Comparison of ENCODE assay signal across 7 mouse cellular contexts in genomic region chr10:59951211-59952151, GRCm38 (mm10). TPM values are rescaled to one million over a fixed set of nuclear protein-coding genes. Genes with fewer than 3 reads are reported as not detected.
A peak's percentile ranks its signal among the peaks of the same experiment; 100 is the strongest.
DNase-seq lines count a peak whose midpoint lies in the region; ATAC-seq and TF ChIP-seq lines count a peak whose summit lies in the region.

Gene Ddit4 (minus strand): TSS chr10:59951834.

- peaks cover 9% of the 10 kb centered on the region; the same call in 1 of the 2 replicates for H3K36me3 ChIP-seq in intestine, postnatal 0 days (ENCODE audit: control insufficient read depth, insufficient read depth)
- H3K36me3 ChIP-seq in midbrain, embryonic 12.5 days = no peaks in the 10 kb centered on the region
- peaks cover 6% of the 10 kb centered on the region for H3K36me3 ChIP-seq in small intestine, adult 2 months (ENCODE audit: control insufficient read depth, insufficient read depth, low read length)

- H3K27ac ChIP-seq in intestine, postnatal 0 days (ENCODE audit: low read depth, low read length) = peak within 1 kb of the TSS; percentile 86
- peak within 1 kb of the TSS; percentile 96 for H3K27ac ChIP-seq in midbrain, embryonic 12.5 days (replicated peaks)
- peak within 1 kb of the TSS; percentile 92 for H3K27ac ChIP-seq in small intestine, adult 2 months (ENCODE audit: insufficient read depth, low read depth, low read length)

- no peaks in the 10 kb centered on the region for H3K9me3 ChIP-seq in intestine, postnatal 0 days (ENCODE audit: control insufficient read depth)
- no peaks in the 10 kb centered on the region for H3K9me3 ChIP-seq in midbrain, embryonic 12.5 days

- TF ChIP-seq POLR2A in small intestine, adult 2 months (IDR thresholded peaks at IDR 0.05; ENCODE audit: low read depth, low read length) = peak; percentile 100

- H3K27me3 ChIP-seq in intestine, postnatal 0 days (replicated peaks; ENCODE audit: control insufficient read depth, insufficient read depth, low read length) = no peaks in the 10 kb centered on the region
- no peaks in the 10 kb centered on the region for H3K27me3 ChIP-seq in midbrain, embryonic 12.5 days
- H3K27me3 ChIP-seq in small intestine, adult 2 months (ENCODE audit: control insufficient read depth, insufficient read depth, low read length) = no peaks in the 10 kb centered on the region

- peak within 1 kb of the TSS; percentile 87 for H3K9ac ChIP-seq in intestine, postnatal 0 days (ENCODE audit: low read depth, low read length)
- H3K9ac ChIP-seq in midbrain, embryonic 12.5 days (replicated peaks) = peak within 1 kb of the TSS; percentile 92

- no peak for TF ChIP-seq CTCF in intestine, postnatal 0 days (IDR thresholded peaks at IDR 0.05; ENCODE audit: low read depth)
- TF ChIP-seq CTCF in small intestine, adult 2 months (IDR thresholded peaks at IDR 0.05; ENCODE audit: extremely low read depth, insufficient read length, insufficient replicate concordance, low read depth, low read length) = no peak

- WGBS in intestine, postnatal 0 days = under 1% methylated on average over 76 of the region's 76 CpGs
- WGBS in midbrain, embryonic 12.5 days = under 1% methylated on average over 75 of the region's 76 CpGs
- WGBS in small intestine, adult 2 months = under 1% methylated on average over 76 of the region's 76 CpGs

- peak within 1 kb of the TSS; percentile 74 for H3K4me2 ChIP-seq in intestine, postnatal 0 days (replicated peaks; ENCODE audit: low read depth)
- peak within 1 kb of the TSS; percentile 84 for H3K4me2 ChIP-seq in midbrain, embryonic 12.5 days (replicated peaks)

- peak within 1 kb of the TSS; percentile 69 for H3K4me3 ChIP-seq in intestine, postnatal 0 days (ENCODE audit: low read depth, low read length)
- H3K4me3 ChIP-seq in midbrain, embryonic 12.5 days = peak within 1 kb of the TSS; percentile 83
- H3K4me3 ChIP-seq in small intestine, adult 2 months (ENCODE audit: low read depth, low read length) = peak within 1 kb of the TSS; percentile 90

- peak; percentile 100 for DNase-seq in adrenal gland, adult 2 months
- DNase-seq in embryo, embryonic 11.5 days (ENCODE audit: low read depth, low spot score) = peak; percentile 98
- DNase-seq in gastrocnemius, postnatal 4 days (ENCODE audit: low spot score in 2 of 2) = peak; percentile 97 to 99
- DNase-seq in left cerebral cortex, postnatal 4 days = peak; percentile 100

- intact Hi-C loops in left cerebral cortex, postnatal 4 days (cut with DNase I) = loop anchor here (5.0 kb wide), 1 partner anchor 54 kb away; no protein-coding TSS in a partner anchor

- peak; percentile 92 for ATAC-seq in intestine, postnatal 0 days
- peak; percentile 97 for ATAC-seq in midbrain, embryonic 12.5 days (ENCODE audit: low FRiP score, low read depth)

- 0 out of 2 replicates have a peak, but pooled peaks cover 3% of the 10 kb centered on the region for H3K4me1 ChIP-seq in intestine, postnatal 0 days (replicated peaks; ENCODE audit: control insufficient read depth, insufficient read depth, low read length)
- H3K4me1 ChIP-seq in midbrain, embryonic 12.5 days = peaks cover 39% of the 10 kb centered on the region
- peaks cover 22% of the 10 kb centered on the region for H3K4me1 ChIP-seq in small intestine, adult 2 months (ENCODE audit: control insufficient read depth, insufficient read depth, insufficient read length, low read length)

RNA-seq across cellular contexts. Expression of gene Ddit4, which starts in this region (rescaled TPM):
- total RNA-seq in adrenal gland, adult 2 months (2021) = 10 to 100 TPM; 53.1 to 56.1 TPM
- polyA plus RNA-seq in adrenal gland, adult 2 months (2012; rRNA removed) = 151 and 157 TPM in 2 replicates
- 10 to 100 TPM; 18.6 to 18.7 TPM for total RNA-seq in gastrocnemius, postnatal 4 days (2021)
- 11.5 and 17.8 TPM in 2 replicates for polyA plus RNA-seq in intestine, postnatal 0 days (2015; fragmentation: Nextera tagmentation; extraction: Ambion mirVana)
- total RNA-seq in left cerebral cortex, postnatal 4 days (2021) = 10 to 100 TPM; 50.6 to 52.2 TPM
- polyA plus RNA-seq in midbrain, embryonic 12.5 days (2016; fragmentation: Nextera tagmentation; extraction: Ambion mirVana) = 47.6 and 51.6 TPM in 2 replicates
- 21.5 and 35.0 TPM in 2 replicates for polyA plus RNA-seq in small intestine, adult 2 months (2012; rRNA removed)

Comparison
In these comparisons a context has a peak if more than half of its experiments do, and no peak if none do; other contexts are left out.
1. Peak in every context shown above with its lines: DNase-seq, ATAC-seq, H3K4me3 ChIP-seq and H3K27ac ChIP-seq.